Mouse (Mus musculus): Measurements from ENCODE around the gene Cpa2. TPM values are rescaled to one million over a fixed set of nuclear protein-coding genes. Genes with fewer than 3 reads are reported as not detected.

The Cpa2 gene
- polyA plus RNA-seq, 1 experiment from 2014 or later: not detected

GRCm38 (mm10) chr6:30600033-30600432, 58.7 kb downstream of the Cpa2 start:
- DNase-seq (ENCODE audit: low read depth, low spot score): no peak
- peaks cover 11% of the 10 kb centered on the region for H3K27me3 ChIP-seq
- TF ChIP-seq CTCF (IDR thresholded peaks at IDR 0.05): no peak
- ATAC-seq: no peak
- ChIA-PET CTCF (no interaction called here), POLR2A (no interaction called here)
- in situ Hi-C loops (cut with MboI; ENCODE audit: low pct_unique_long_range_greater_than_20kb): no loop called here

- ChIA-PET CTCF (no interaction called here), POLR2A (no interaction called here)
- TF ChIP-seq CTCF (IDR thresholded peaks at IDR 0.05): no peak
- peaks cover 13% of the 10 kb centered on the region for H3K27me3 ChIP-seq
- in situ Hi-C loops (cut with MboI; ENCODE audit: low pct_unique_long_range_greater_than_20kb): no loop called here
- DNase-seq (ENCODE audit: low read depth, low spot score): no peak
- ATAC-seq: no peak
Measured at GRCm38 (mm10) chr6:30600995-30601394, 59.6 kb downstream of the Cpa2 start.

- in situ Hi-C loops (cut with MboI; ENCODE audit: low pct_unique_long_range_greater_than_20kb): no loop called here
- CTCF ChIA-PET: no interaction called here
- ATAC-seq: no peak
Measured at GRCm38 (mm10) chr6:30604342-30604867, 63.0 kb downstream of the Cpa2 start.

GRCm38 (mm10) chr6:30605111-30605510, 63.7 kb downstream of the Cpa2 start:
- POLR2A ChIA-PET: no interaction called here

More at GRCm38 (mm10) chr6:30604342-30604867, 63.0 kb downstream of the Cpa2 start:
- H3K27me3 ChIP-seq: peaks cover 21% of the 10 kb centered on the region
- no peak for TF ChIP-seq CTCF (IDR thresholded peaks at IDR 0.05)
- no peak for DNase-seq (ENCODE audit: low read depth, low spot score)
- POLR2A ChIA-PET: no interaction called here

GRCm38 (mm10) chr6:30605672-30606071, 64.3 kb downstream of the Cpa2 start:
- ATAC-seq: no peak
- DNase-seq (ENCODE audit: low read depth, low spot score): no peak
- POLR2A ChIA-PET: no interaction called here
- no peak for TF ChIP-seq CTCF (IDR thresholded peaks at IDR 0.05)
- peaks cover 21% of the 10 kb centered on the region for H3K27me3 ChIP-seq
- CTCF ChIA-PET: no interaction called here
- in situ Hi-C loops (cut with MboI; ENCODE audit: low pct_unique_long_range_greater_than_20kb): no loop called here

More at GRCm38 (mm10) chr6:30605111-30605510, 63.7 kb downstream of the Cpa2 start:
- no peak for DNase-seq (ENCODE audit: low read depth, low spot score)
- peaks cover 21% of the 10 kb centered on the region for H3K27me3 ChIP-seq
- CTCF ChIA-PET: no interaction called here
- TF ChIP-seq CTCF (IDR thresholded peaks at IDR 0.05): no peak
- ATAC-seq: no peak
- in situ Hi-C loops (cut with MboI; ENCODE audit: low pct_unique_long_range_greater_than_20kb): no loop called here

GRCm38 (mm10) chr6:30610710-30611109, 69.3 kb downstream of the Cpa2 start, which contains the start of gene Cpa5:
TSS of gene Cpa5 (plus strand) at chr6:30611010.
- CTCF ChIA-PET: interaction anchor here (1.2 kb wide), 1 partner anchor 60 kb away, joined by 3 read pairs; no protein-coding TSS in a partner anchor
- DNase-seq (ENCODE audit: low read depth, low spot score) (no peak), ATAC-seq (no peak)
- in situ Hi-C loops (cut with MboI; ENCODE audit: low pct_unique_long_range_greater_than_20kb): no loop called here
- POLR2A ChIA-PET: no interaction called here
- peaks cover 8% of the 10 kb centered on the region for H3K27me3 ChIP-seq
- TF ChIP-seq CTCF (IDR thresholded peaks at IDR 0.05): no peak

- no peak for ATAC-seq
- H3K27me3 ChIP-seq: peaks cover 8% of the 10 kb centered on the region
- no peak for DNase-seq (ENCODE audit: low read depth, low spot score)
- POLR2A ChIA-PET: no interaction called here
- CTCF ChIA-PET: interaction anchor here (1.2 kb wide), 1 partner anchor 60 kb away, joined by 3 read pairs; no protein-coding TSS in a partner anchor
- no peak for TF ChIP-seq CTCF (IDR thresholded peaks at IDR 0.05)
- in situ Hi-C loops (cut with MboI; ENCODE audit: low pct_unique_long_range_greater_than_20kb): no loop called here
Measured at GRCm38 (mm10) chr6:30611212-30611611, 69.8 kb downstream of the Cpa2 start.

Other genes starting within 250 kb of the Cpa2 start
- gene Ube2h, start 237.0 kb upstream of the Cpa2 start, polyA plus RNA-seq (2021): 88.9 TPM
- gene Zc3hc1, start 150.6 kb upstream of the Cpa2 start, polyA plus RNA-seq (2021): 41.7 TPM
- gene Klhdc10, start 139.7 kb upstream of the Cpa2 start, polyA plus RNA-seq (2021): 78.8 TPM
- 38.9 TPM for gene Tmem209, start 31.8 kb upstream of the Cpa2 start, polyA plus RNA-seq (2021)
- 0.90 TPM for gene Ssmem1, start 31.7 kb upstream of the Cpa2 start, polyA plus RNA-seq (2021)
- not detected for gene Cpa4, start 26.8 kb downstream of the Cpa2 start, polyA plus RNA-seq (2021)
- 0.09 TPM for gene Cpa5, start 69.4 kb downstream of the Cpa2 start, polyA plus RNA-seq (2021)
- not detected for gene Cpa1, start 97.6 kb downstream of the Cpa2 start, polyA plus RNA-seq (2021)
- gene Cep41, start 152.2 kb downstream of the Cpa2 start, polyA plus RNA-seq (2021): 12.8 TPM
- 0.42 TPM for gene Mest, start 182.0 kb downstream of the Cpa2 start, polyA plus RNA-seq (2021)

Measured in Patski (cell line).